Mouse (Mus musculus): ENCODE measurements at regions not wholly inside any gene's neighbourhood (a gene's known extent, or its start where the extent isn't known, plus 50 kb on each side); places are given as distances from the start of the nearest gene placed in this dataset.

- TF ChIP-seq CTCF (IDR thresholded peaks at IDR 0.05; ENCODE audit: borderline replicate concordance, control insufficient read depth, extremely low read depth, insufficient read depth, low read length, poor library complexity) (no peak), POLR2A (IDR thresholded peaks at IDR 0.05; ENCODE audit: control insufficient read depth, extremely low read depth, insufficient read depth, low read length, poor library complexity) (no peak)
These were observed 1283.7 kb upstream of the A1bg start for GRCm38 (mm10) chr15:62206502-62206902.
